Mouse (Mus musculus) testis, adult 2 months (tissue): ENCODE measurements around the gene Plscr3.

ENCODE experiments used
- CTCF ChIP-seq: fragments of 200-500 bp; IDR thresholded peaks from 2 replicates; pipeline ENCODE4 v1.5.1; 2012; ENCODE audit warnings: low read depth, mild to moderate bottlenecking, inconsistent platforms, low read length, moderate library complexity; ENCODE audit not compliant: control insufficient read depth, insufficient read depth, insufficient replicate concordance
- POLR2A ChIP-seq: fragments of 200-500 bp; IDR thresholded peaks from 2 replicates; pipeline ENCODE4 v1.6.1; 2012; ENCODE audit warnings: low read depth, mild to moderate bottlenecking, inconsistent platforms, low read length, moderate library complexity; ENCODE audit not compliant: control insufficient read depth

DNA sequence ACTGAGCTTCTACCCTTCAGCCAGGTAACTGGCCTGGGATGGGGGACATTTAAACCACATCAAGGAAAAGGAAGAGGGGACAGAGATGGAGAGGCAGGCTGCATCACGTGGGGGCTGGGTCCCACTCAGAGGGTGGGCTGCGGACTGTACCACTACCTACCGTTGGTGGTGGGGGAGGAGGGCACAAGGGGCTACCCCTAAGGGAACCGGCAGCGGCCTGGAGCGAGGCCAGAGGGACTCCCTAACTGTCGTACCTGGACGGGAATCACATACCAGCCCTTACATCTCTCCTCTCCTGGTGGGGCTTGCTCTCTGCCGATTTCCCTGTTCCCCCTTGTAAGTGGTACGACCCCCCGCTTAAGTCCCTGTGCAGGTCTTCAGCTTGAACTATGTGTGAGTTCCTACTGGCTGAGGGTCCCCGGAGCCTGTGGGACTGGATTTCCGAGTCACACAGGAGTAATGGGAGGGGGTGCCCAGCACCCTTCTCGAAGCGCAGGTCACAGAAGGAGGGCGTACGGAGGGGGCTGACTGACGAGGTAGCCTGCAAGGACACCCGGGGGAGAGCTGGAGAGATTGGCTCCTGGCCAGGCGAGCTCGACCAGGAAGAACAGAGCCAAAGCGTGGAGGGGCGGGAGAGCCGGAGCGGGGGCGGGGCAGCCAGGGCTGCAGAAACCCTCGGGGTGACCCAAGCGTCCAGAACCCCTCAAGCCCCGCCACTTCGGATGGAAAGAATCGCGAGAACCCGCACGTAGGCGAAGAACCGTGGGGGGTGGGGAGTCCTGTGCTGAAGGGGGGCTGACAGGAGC is 45.6 kb upstream of the Plscr3 start:
- TF ChIP-seq POLR2A (no peak), CTCF (no peak)
